Mouse (Mus musculus): ENCODE data around the gene Vmn1r170.
"Not testable (repeated sequence)": the region's sequence is repeated elsewhere in the genome, so short reads cannot be mapped to it uniquely, and the experiment has no call there.

Gene Vmn1r170

DNA sequence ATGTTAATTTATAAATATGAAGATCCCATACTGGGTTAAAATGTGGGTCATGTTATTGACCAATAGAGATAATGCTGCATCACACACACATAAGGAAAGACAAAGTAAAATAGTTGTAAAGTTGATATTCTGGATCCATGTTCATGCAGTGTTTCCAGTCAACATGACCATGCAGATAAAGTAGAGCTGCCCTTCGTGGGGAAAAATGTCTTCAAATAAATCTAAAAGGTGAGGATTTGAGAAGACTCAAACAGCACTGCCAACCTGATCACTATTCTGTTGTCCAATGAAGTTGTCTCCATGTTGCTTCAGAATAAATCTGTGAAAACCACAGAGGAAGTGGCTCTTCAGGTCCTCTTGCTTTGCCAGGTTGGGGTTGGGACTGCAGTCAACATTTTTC lies at the start of gene Vmn1r170:
Gene Vmn1r170, plus strand, starts transcription at position 301 of the 400 bp plus-strand sequence.
- in situ Hi-C loops (cut with MboI), result not testable (repeated sequence)

DNA sequence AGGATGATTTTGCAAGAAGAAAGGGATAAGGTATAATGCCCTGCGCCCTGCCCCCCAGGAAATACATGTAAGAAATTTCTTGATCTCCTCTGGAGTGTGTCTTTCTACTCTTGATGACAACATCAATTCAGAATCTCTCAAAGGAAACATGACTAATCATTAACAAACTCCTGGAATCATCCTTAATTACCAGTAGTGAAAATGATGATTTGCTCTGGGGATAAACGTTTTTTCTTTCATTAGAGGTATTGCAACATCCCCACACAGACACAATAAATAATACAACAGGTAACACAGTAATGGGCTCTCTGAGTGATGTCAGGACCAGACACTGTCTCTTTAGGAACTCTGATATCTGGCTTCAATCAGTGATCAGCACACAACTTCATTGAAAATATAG lies 30.7 kb upstream of the Vmn1r170 start, which contains the start of gene Vmn1r169:
Gene Vmn1r169, plus strand, starts transcription at position 301 of the 400 bp plus-strand sequence.
- in situ Hi-C loops (cut with MboI), result not testable (repeated sequence)

DNA sequence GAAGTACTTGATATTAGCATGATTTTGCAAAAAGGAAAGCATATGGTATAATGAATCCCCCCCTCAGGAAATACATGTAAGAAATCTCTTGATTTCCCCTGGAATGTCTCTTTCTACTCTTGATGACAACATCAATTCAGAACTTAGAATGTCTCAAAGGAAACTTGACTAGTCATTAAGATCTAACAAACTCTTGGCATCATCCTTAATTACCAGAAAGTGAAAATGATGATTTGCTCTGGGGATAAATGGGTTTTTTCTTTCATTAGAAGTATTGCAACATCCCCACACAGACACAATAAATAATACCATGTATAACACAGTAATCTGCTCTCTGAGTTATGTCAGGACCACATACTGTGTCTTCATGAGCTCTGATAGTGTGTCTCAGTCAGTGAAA lies 24.4 kb downstream of the Vmn1r170 start, which contains the start of gene Vmn1r171:
Gene Vmn1r171, plus strand, starts transcription at position 301 of the 400 bp plus-strand sequence.
- in situ Hi-C loops (cut with MboI), result no loop called here
